Mouse (Mus musculus) myocyte (in vitro differentiated cells): ENCODE data around the gene Fsd1l.

Experiments used
- CEBPB ChIP-seq: IDR thresholded peaks from 2 replicates; pipeline ENCODE4 v1.6.1; 2011; ENCODE audit warnings: mild to moderate bottlenecking, moderate library complexity; ENCODE audit not compliant: poor library complexity, insufficient read depth, severe bottlenecking
- E2F4 ChIP-seq: IDR thresholded peaks from one replicate; pipeline ENCODE4 v1.6.1; 2011; ENCODE audit warnings: mild to moderate bottlenecking, control low read depth, moderate library complexity; ENCODE audit not compliant: insufficient read depth
- MAX ChIP-seq: IDR thresholded peaks from one replicate; pipeline ENCODE4 v1.6.1; 2011; ENCODE audit warnings: low read depth, mild to moderate bottlenecking, control low read depth
- MYOG ChIP-seq, 3 experiments: IDR thresholded peaks; one replicate each; pipeline ENCODE4 v1.6.1; 2011; ENCODE audit warnings: control low read depth in 2 of 3, low read depth in 2 of 3, mild to moderate bottlenecking in 2 of 3; ENCODE audit not compliant: insufficient read length in 2 of 3, control insufficient read depth in 1 of 3, insufficient read depth in 1 of 3
- POLR2A ChIP-seq: IDR thresholded peaks from one replicate; pipeline ENCODE4 v1.6.1; 2011; ENCODE audit warnings: low read depth, mild to moderate bottlenecking, control low read depth, moderate library complexity; ENCODE audit not compliant: insufficient read length
- POLR2AphosphoS2 ChIP-seq: IDR thresholded peaks from one replicate; pipeline ENCODE4 v1.6.1; 2011; ENCODE audit warnings: low read depth, control low read depth; ENCODE audit not compliant: insufficient read length
- SRF ChIP-seq: IDR thresholded peaks from one replicate; pipeline ENCODE4 v1.6.1; 2011; ENCODE audit warnings: low read depth; ENCODE audit not compliant: control insufficient read depth, insufficient read length
- TCF3 ChIP-seq: IDR thresholded peaks from one replicate; pipeline ENCODE4 v1.6.1; 2011; ENCODE audit warnings: low read depth, control low read depth; ENCODE audit not compliant: insufficient read length
- USF1 ChIP-seq: IDR thresholded peaks from one replicate; pipeline ENCODE4 v1.6.1; 2011; ENCODE audit warnings: low read depth, mild to moderate bottlenecking, control low read depth, moderate library complexity

- TF ChIP-seq MAX (no peak), MYOG (IDR thresholded peaks at IDR 0.05; ENCODE audit: control insufficient read depth in 1 of 3, insufficient read depth in 1 of 3, insufficient read length in 2 of 3, low read depth in 2 of 3) (no peak), USF1 (no peak), POLR2A (peak; percentile 63), TCF3 (no peak), POLR2AphosphoS2 (no peak), E2F4 (no peak), SRF (no peak), CEBPB (no peak)
Observed at GRCm38 (mm10) chr4:53631316-53632010, at the start of gene Fsd1l.
